Mouse (Mus musculus) ovary, postnatal 10 days (tissue): ENCODE data around the gene Rab20.

Experiments used
- DNase-seq: peaks from one replicate; pipeline ENCODE4 v3.0.0; 2022; ENCODE audit warnings: low spot score

Rab20 gene

DNA sequence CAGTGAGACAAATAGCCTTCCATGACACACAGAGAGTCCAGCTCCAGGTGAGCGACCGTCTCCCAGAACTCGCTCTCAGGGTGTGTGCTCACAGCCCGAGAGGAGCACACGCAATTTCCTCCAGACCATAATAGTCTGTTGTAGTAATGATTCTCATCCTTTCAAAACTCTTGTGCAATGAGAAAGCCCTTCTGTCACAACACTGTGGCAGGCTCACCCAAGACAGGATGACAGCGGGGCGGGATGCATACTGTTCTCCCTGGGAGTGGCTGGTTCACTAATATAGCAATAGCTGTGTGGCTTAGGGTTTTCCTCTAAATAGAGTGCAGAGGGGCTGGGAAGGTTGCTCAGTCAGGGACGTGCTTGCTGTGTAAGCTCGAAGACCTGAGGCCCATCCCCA is 74.7 kb downstream of the Rab20 start:
- DNase-seq: no peak
